Mouse (Mus musculus): Measurements from ENCODE around the gene Tmtc1.

Tmtc1 gene

GRCm38 (mm10) chr6:148416597-148416996 lies 27.6 kb downstream of the Tmtc1 start:
- no peak for DNase-seq

DNA sequence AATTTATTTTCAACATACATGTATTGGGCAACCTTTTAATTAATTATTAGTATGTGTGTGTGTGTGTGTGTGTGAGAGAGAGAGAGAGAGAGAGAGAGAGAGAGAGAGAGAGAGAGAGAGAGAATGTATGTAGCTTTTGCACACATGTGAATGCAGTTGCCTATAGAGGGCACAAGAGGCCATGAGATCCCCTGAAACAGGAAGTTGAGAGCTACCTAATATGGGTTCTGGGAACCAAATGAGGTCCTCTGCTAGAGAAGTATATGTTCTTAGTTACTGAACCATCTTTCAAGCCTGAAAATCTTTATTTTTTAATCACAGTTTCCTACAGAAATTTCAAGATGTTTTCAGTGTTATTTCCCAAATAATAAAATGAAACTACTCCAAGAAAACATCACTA lies 30.6 kb downstream of the Tmtc1 start:
- no peak for DNase-seq

- DNase-seq: no peak
Observed at GRCm38 (mm10) chr6:148406792-148407490, 37.2 kb downstream of the Tmtc1 start.

- no peak for DNase-seq
Observed at GRCm38 (mm10) chr6:148405599-148405998, 38.6 kb downstream of the Tmtc1 start.

DNA sequence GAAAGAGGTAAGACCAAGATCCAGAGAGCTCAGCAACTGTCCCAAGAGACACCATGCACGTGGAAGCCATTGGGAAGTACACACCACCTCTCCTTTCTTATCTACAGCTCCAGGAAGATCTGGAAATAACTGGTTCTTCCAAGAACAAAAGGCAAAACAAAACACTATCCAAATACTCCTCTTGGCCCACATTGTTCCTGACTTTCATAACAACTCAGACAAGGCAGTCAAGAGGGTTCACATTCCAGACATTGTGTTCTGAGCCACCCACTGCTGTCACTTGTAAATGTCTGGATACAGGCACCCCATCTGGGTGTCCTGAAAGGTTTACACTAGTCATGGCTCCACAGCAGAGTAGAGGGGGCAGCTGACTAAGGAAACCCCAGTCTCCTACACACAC lies 39.7 kb downstream of the Tmtc1 start:
- no peak for DNase-seq

DNA sequence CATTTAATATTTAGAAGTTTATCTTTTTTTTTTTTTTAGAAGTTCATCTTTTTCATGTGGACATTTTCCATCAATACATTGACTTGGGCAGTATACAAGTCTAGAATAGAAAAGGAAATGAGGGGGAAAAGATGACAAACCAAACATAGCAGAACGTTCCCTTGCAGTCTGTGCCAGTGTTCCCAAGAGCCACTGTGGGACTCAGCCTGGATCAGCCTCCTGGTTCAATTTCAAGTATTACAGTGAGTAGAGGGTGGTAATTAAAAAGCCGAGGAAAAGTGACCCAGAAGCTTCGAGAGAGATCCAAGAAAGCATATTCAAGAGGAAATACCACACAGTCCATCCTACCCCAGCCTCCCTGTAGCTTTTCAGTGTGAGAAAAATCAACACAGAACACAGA lies 40.4 kb downstream of the Tmtc1 start:
- DNase-seq: no peak

- no peak for DNase-seq
Observed at GRCm38 (mm10) chr6:148401031-148401430, 43.2 kb downstream of the Tmtc1 start.

- DNase-seq: no peak
Observed at GRCm38 (mm10) chr6:148399541-148399940, 44.6 kb downstream of the Tmtc1 start.

DNA sequence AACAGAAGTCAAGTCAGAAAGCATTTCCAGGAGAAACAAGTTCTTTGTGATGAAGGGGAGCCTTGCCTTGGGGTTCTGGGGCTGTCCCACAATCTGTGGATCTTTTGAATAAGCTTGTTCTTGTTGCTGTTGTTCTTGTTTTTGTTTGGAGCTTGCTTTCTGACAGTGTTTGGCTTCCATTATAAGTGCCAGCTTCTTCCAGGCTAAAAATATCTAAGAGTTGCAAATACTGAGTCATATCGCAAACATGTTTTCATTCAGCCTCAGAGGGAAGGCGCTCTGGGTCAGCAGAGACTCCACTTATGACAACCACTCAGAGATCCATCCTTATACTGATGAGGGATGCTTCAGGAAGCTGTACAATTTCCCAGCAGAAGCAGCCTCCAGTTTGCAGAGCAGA lies 45.3 kb downstream of the Tmtc1 start:
- DNase-seq: no peak

DNA sequence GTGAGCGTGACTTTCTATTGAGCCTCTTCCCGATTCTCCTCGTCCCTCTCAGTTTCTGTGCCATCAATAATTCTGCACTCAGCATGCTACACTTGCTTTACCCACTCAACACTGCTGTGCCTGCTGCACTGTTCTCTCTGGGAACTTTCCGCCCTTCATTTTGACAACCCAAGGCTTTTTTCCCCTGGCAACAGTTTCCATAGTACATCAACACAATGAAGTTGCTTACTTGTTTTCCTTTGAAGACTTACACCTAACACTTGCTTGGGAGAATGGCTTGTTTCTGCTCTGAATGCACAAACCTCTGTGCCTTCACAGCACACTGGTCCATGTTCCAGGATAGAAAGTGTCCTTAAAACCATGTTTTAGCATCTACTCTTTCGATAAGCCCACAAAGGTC lies 46.9 kb downstream of the Tmtc1 start:
- no peak for DNase-seq

GRCm38 (mm10) chr6:148395272-148395671 lies 48.9 kb downstream of the Tmtc1 start:
- no peak for DNase-seq

- DNase-seq: no peak
Observed at GRCm38 (mm10) chr6:148394294-148394693, 49.9 kb downstream of the Tmtc1 start.

DNA sequence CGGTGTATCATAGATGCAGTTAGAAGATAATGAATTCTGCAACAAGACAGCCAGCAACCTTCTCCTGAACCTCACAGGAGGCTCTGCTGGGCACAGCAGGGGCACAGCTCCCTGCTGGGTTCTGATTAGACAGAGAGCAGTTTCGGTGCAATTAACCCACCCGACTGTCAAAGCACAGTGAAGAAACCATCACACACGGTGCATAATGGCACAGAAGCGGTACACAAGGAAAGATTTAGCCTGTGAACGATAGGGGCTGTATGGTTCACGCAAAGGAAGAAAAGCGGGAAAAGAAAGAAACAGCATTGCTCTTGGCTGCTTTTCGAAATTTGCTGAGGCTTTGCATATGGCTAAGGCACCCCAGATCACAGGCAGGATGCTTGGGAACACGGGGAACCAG lies 52.0 kb downstream of the Tmtc1 start:
- no peak for DNase-seq

GRCm38 (mm10) chr6:148391286-148391685 lies 52.9 kb downstream of the Tmtc1 start:
- no peak for DNase-seq

DNA sequence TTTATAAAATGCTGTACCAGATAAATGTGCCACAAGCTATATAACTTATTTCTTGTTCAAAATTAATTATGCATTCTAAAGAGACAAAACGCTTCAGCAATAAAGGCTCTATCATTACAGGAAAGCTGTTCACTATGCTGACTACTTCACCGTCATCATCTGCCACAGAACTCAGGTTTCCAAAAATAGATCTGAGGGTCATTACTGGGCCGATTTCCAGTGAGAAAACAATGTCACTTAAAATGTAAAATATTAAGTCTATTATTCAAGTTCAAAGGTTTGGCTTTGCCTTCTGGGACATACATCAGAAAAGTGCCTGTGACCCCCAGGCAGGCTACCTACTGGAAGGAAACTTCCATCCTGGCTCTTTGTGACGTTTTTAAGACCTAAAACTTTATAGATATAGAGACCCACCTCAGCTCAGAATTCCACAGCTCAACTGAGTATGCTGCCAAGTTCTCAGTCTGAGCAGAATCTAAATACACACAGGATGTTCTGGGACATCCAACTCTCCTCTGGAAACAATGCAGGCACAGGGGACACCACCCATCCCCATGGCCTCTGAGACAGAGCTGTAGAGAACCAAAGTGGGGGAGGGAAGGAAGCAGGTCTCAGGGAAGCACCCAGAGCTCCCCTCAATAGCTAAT lies 53.4 kb downstream of the Tmtc1 start:
- DNase-seq: no peak

- no peak for DNase-seq
Observed at GRCm38 (mm10) chr6:148387990-148388389, 56.2 kb downstream of the Tmtc1 start.

- DNase-seq: no peak
Observed at GRCm38 (mm10) chr6:148384111-148384895, 59.9 kb downstream of the Tmtc1 start.

DNA sequence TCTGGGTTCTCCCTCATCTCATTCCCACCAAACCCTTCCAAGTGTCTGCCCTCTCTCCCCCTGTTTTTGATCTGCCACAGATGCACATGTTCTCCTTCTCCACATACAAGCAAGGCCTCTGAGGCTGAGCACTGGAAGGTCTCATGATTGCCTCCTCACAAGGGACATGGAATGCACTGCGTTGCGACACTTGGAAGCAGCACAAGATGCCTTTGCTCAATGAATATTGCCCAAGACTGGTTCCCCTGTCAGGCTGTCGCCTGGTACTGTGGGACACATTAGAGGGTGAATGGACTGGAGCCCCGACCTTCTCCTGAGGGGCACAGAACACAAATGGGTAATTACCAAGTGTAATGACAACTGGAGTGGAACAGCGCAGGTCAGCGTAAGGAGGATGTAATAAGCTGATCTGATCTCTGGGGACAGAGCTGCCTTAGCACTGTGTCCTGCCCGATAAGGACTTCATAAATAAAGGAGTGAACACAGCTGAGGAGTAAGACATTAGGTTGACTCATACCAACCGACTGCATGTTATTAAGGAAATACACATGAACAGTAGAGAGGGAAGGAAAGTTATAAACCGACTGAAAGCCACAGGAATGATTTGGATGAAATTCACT lies 62.9 kb downstream of the Tmtc1 start:
- no peak for DNase-seq

GRCm38 (mm10) chr6:148375618-148376209 lies 68.5 kb downstream of the Tmtc1 start:
- no peak for DNase-seq

- no peak for DNase-seq
Observed at GRCm38 (mm10) chr6:148375015-148375414, 69.2 kb downstream of the Tmtc1 start.

- no peak for DNase-seq
Observed at GRCm38 (mm10) chr6:148373444-148373843, 70.7 kb downstream of the Tmtc1 start.

- DNase-seq: no peak
Observed at GRCm38 (mm10) chr6:148371223-148371622, 73.0 kb downstream of the Tmtc1 start.

DNA sequence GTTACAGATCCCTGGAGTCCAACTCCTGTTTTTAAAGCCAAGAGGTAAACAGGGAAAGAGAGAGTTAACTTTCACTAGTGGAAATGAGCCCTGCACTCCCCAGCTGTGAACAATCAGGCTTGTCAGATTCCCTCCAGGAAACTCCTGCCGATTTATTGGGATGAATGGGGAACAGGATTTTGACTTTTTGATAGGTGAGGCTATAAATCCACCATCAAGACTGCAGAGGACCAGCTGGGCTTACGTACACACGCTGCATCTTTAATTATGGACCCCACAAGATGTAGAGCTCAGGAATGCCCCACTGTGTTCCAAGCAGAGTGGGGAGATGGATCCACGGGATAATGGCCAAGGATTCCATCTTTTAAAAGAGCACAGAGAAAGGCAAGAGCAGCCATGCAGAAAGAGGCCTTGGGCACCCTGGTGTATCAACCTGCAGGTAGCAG lies 77.1 kb downstream of the Tmtc1 start:
- DNase-seq: no peak
